Mouse (Mus musculus) intestine, embryonic 14.5 days (tissue): ENCODE results near the gene Asic2. TPM values are rescaled to one million over a fixed set of nuclear protein-coding genes. Genes with fewer than 3 reads are reported as not detected.

Experiments used
- ATAC-seq: fragments of 200-750 bp; cut with Nextera tagmentation; replicated peaks from 2 replicates; pipeline ENCODE4 v1.8.0; 2017; ENCODE audit warnings: low read depth, moderate number of reproducible peaks, moderate TSS enrichment, moderate library complexity; ENCODE audit not compliant: low FRiP score, low TSS enrichment
- DNase-seq: peaks from one replicate; pipeline ENCODE4 v3.0.0-alpha.2; 2018; ENCODE audit warnings: low spot score
- H3K27ac ChIP-seq: fragments of 300-500 bp; sonication (generic); 2 replicates; pipeline ENCODE4 v1.5.1; 2014; ENCODE audit warnings: low read depth, mild to moderate bottlenecking, control low read depth
- H3K27me3 ChIP-seq: fragments of 300-500 bp; sonication (generic); replicated peaks from 2 replicates; pipeline ENCODE4 v1.6.1; 2014; ENCODE audit warnings: low read length, control low read depth; ENCODE audit not compliant: control insufficient read depth, insufficient read depth
- H3K36me3 ChIP-seq: fragments of 300-500 bp; sonication (generic); 2 replicates; pipeline ENCODE4 v1.6.1; 2014; ENCODE audit warnings: low read length, control low read depth; ENCODE audit not compliant: control insufficient read depth, insufficient read depth
- H3K4me1 ChIP-seq: fragments of 300-500 bp; sonication (generic); replicated peaks from 2 replicates; pipeline ENCODE4 v1.6.1; 2014; ENCODE audit warnings: low read length, control low read depth, mixed read lengths; ENCODE audit not compliant: control insufficient read depth, insufficient read depth
- H3K4me2 ChIP-seq: fragments of 300-500 bp; sonication (generic); 2 replicates; pipeline ENCODE4 v1.6.1; 2014; ENCODE audit warnings: low read length
- H3K4me3 ChIP-seq: fragments of 300-500 bp; sonication (generic); 2 replicates; pipeline ENCODE4 v1.5.1; 2014; ENCODE audit warnings: low read depth, low read length, control low read depth, mixed read lengths
- H3K9ac ChIP-seq: fragments of 300-500 bp; sonication (generic); 2 replicates; pipeline ENCODE4 v1.6.1; 2014; ENCODE audit warnings: mild to moderate bottlenecking, low read length
- H3K9me3 ChIP-seq: fragments of 300-500 bp; sonication (generic); 2 replicates; pipeline ENCODE4 v1.6.1; 2016; ENCODE audit warnings: low read length, control low read depth; ENCODE audit not compliant: control insufficient read depth
- WGBS: fragments of 180-500 bp; shearing (Covaris S2); extraction: QIAGEN DNeasy Blood & Tissue Kit; methylation state at CpG from one replicate; pipeline ENCODE4 v1.1.7; 2014; 5-methylcytosine and 5-hydroxymethylcytosine counted together
- polyA plus RNA-seq: library from polyadenylated mRNA; unstranded; fragments of >200 nt; fragmentation: Nextera tagmentation; extraction: Ambion mirVana; gene quantifications from 2 replicates; pipeline ENCODE4 v1.2.1, GENCODE M21; 2014

Gene Asic2
- polyA plus RNA-seq, 1 experiment from 2014 or later, result 0.22 TPM

GRCm38 (mm10) chr11:82000581-82000980, 32.3 kb upstream of the Asic2 start:
- H3K27me3 ChIP-seq, result no peaks in the 10 kb centered on the region
- no peaks in the 10 kb centered on the region for H3K4me1 ChIP-seq
- H3K27ac ChIP-seq, result no peak overlapping the region
- H3K36me3 ChIP-seq, result no peaks in the 10 kb centered on the region
- ATAC-seq (no peak), DNase-seq (no peak)
- no peak overlapping the region for H3K4me3 ChIP-seq
- WGBS, result 59% methylated on average over 5 of the region's 5 CpGs
- H3K9me3 ChIP-seq, result no peaks in the 10 kb centered on the region
- H3K4me2 ChIP-seq, result no peak overlapping the region
- no peak overlapping the region for H3K9ac ChIP-seq

GRCm38 (mm10) chr11:81999469-81999868, 31.2 kb upstream of the Asic2 start:
- H3K27me3 ChIP-seq, result no peaks in the 10 kb centered on the region
- H3K9ac ChIP-seq, result no peak overlapping the region
- no peaks in the 10 kb centered on the region for H3K9me3 ChIP-seq
- H3K4me3 ChIP-seq, result no peak overlapping the region
- no peak for ATAC-seq
- H3K36me3 ChIP-seq, result no peaks in the 10 kb centered on the region
- 82% methylated on average over 4 of the region's 4 CpGs for WGBS
- no peak overlapping the region for H3K27ac ChIP-seq
- no peaks in the 10 kb centered on the region for H3K4me1 ChIP-seq
- H3K4me2 ChIP-seq, result no peak overlapping the region
- no peak for DNase-seq

- Histone ChIP-seq H3K36me3 (no peaks in the 10 kb centered on the region), H3K9ac (no peak overlapping the region), H3K4me1 (no peaks in the 10 kb centered on the region), H3K27me3 (no peaks in the 10 kb centered on the region), H3K9me3 (no peaks in the 10 kb centered on the region), H3K27ac (no peak overlapping the region), H3K4me2 (no peak overlapping the region), H3K4me3 (no peak overlapping the region)
- 96% methylated on average over 3 of the region's 3 CpGs for WGBS
- DNase-seq (no peak), ATAC-seq (no peak)
Observed at GRCm38 (mm10) chr11:81998646-81999045, 30.4 kb upstream of the Asic2 start.

GRCm38 (mm10) chr11:81997085-81997484, 28.8 kb upstream of the Asic2 start:
- Histone ChIP-seq H3K9ac (no peak overlapping the region), H3K4me3 (no peak overlapping the region), H3K4me2 (no peak overlapping the region), H3K9me3 (no peaks in the 10 kb centered on the region), H3K27ac (no peak overlapping the region), H3K27me3 (no peaks in the 10 kb centered on the region), H3K36me3 (no peaks in the 10 kb centered on the region), H3K4me1 (no peaks in the 10 kb centered on the region)
- 89% methylated on average over 5 of the region's 5 CpGs for WGBS
- ATAC-seq (no peak), DNase-seq (no peak)

- 66% methylated on average over 10 of the region's 10 CpGs for WGBS
- H3K9ac ChIP-seq, result no peak overlapping the region
- H3K36me3 ChIP-seq, result no peaks in the 10 kb centered on the region
- no peak overlapping the region for H3K4me3 ChIP-seq
- DNase-seq, result peak; percentile 92
- no peaks in the 10 kb centered on the region for H3K27me3 ChIP-seq
- no peak; the same call in 1 of the 2 replicates for ATAC-seq
- no peak overlapping the region for H3K27ac ChIP-seq
- no peak overlapping the region for H3K4me2 ChIP-seq
- no peaks in the 10 kb centered on the region for H3K4me1 ChIP-seq
- H3K9me3 ChIP-seq, result no peaks in the 10 kb centered on the region
Observed at GRCm38 (mm10) chr11:81996172-81996841, 28.1 kb upstream of the Asic2 start.

GRCm38 (mm10) chr11:81983146-81983545, 14.9 kb upstream of the Asic2 start:
- H3K4me2 ChIP-seq, result no peak overlapping the region
- no peaks in the 10 kb centered on the region for H3K9me3 ChIP-seq
- no peak overlapping the region for H3K27ac ChIP-seq
- H3K4me1 ChIP-seq, result no peaks in the 10 kb centered on the region
- H3K9ac ChIP-seq, result no peak overlapping the region
- H3K27me3 ChIP-seq, result no peaks in the 10 kb centered on the region
- WGBS, result 47% methylated on average over 5 of the region's 5 CpGs
- H3K4me3 ChIP-seq, result no peak overlapping the region
- ATAC-seq, result no peak
- peak; percentile 69 for DNase-seq
- H3K36me3 ChIP-seq, result no peaks in the 10 kb centered on the region

- ATAC-seq, result no peak
- Histone ChIP-seq H3K27me3 (no peaks in the 10 kb centered on the region), H3K9me3 (no peaks in the 10 kb centered on the region), H3K4me3 (no peak overlapping the region), H3K4me1 (no peaks in the 10 kb centered on the region), H3K36me3 (no peaks in the 10 kb centered on the region), H3K27ac (no peak overlapping the region), H3K4me2 (no peak overlapping the region), H3K9ac (no peak overlapping the region)
- DNase-seq, result no peak
- WGBS, result 39% methylated on average over 11 of the region's 11 CpGs
Observed at GRCm38 (mm10) chr11:81982191-81982590, 13.9 kb upstream of the Asic2 start.

- H3K27me3 ChIP-seq, result peaks cover under 1% of the 10 kb centered on the region; the same call in 1 of the 2 replicates
- DNase-seq, result no peak
- H3K27ac ChIP-seq, result no peak overlapping the region
- H3K4me1 ChIP-seq, result no peaks in the 10 kb centered on the region
- WGBS, result 33% methylated on average over 5 of the region's 5 CpGs
- H3K4me3 ChIP-seq, result no peak overlapping the region
- H3K9me3 ChIP-seq, result no peaks in the 10 kb centered on the region
- H3K36me3 ChIP-seq, result no peaks in the 10 kb centered on the region
- H3K4me2 ChIP-seq, result no peak overlapping the region
- no peak for ATAC-seq
- H3K9ac ChIP-seq, result no peak overlapping the region
Observed at GRCm38 (mm10) chr11:81974577-81974976, 6.3 kb upstream of the Asic2 start.

- H3K9ac ChIP-seq, result no peak overlapping the region
- H3K27ac ChIP-seq, result no peak overlapping the region
- no peak for DNase-seq
- H3K9me3 ChIP-seq, result no peaks in the 10 kb centered on the region
- WGBS, result 52% methylated on average over 5 of the region's 5 CpGs
- H3K4me2 ChIP-seq, result no peak overlapping the region
- no peaks in the 10 kb centered on the region; the same call in 1 of the 2 replicates for H3K4me1 ChIP-seq
- H3K36me3 ChIP-seq, result no peaks in the 10 kb centered on the region
- no peak overlapping the region for H3K4me3 ChIP-seq
- peaks cover 9% of the 10 kb centered on the region for H3K27me3 ChIP-seq
- no peak for ATAC-seq
Observed at GRCm38 (mm10) chr11:81973699-81974098, 5.4 kb upstream of the Asic2 start.
